Mouse (Mus musculus) gonadal fat pad, adult 2 months (tissue): ENCODE measurements around the gene Cntn1. TPM values are rescaled to one million over a fixed set of nuclear protein-coding genes. Genes with fewer than 3 reads are reported as not detected.

Source experiments
- DNase-seq: peaks from one replicate; pipeline ENCODE4 v3.0.0-alpha.2; 2012; ENCODE audit warnings: low read depth
- polyA plus RNA-seq: library from polyadenylated mRNA; depleted of rRNA; stranded (reverse); fragments of >200 nt; gene quantifications from 2 replicates; pipeline ENCODE4 v1.2.3, GENCODE M21; 2012

Gene Cntn1
- polyA plus RNA-seq, 1 experiment: 0.73 TPM

DNA sequence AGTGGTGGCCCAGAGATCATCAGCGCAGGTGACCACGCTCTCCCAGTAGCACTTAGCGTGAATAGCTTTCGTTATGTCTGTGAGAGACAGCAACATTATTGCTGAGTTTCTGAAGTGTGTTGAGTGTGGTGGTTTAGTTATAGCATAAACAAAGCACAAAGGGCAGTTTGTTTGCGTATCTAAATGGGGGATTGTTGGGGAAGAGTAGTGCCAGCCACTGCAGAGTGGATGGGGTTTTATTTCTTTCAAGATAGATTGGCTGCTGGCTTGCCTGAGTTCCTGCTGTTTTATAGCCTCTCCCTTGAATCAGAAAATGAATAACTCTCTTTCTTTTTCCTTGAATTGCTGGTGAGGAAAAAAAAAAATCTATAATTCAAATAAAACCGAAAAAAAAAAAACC, 86.1 kb downstream of the Cntn1 start:
- DNase-seq: no peak

DNA sequence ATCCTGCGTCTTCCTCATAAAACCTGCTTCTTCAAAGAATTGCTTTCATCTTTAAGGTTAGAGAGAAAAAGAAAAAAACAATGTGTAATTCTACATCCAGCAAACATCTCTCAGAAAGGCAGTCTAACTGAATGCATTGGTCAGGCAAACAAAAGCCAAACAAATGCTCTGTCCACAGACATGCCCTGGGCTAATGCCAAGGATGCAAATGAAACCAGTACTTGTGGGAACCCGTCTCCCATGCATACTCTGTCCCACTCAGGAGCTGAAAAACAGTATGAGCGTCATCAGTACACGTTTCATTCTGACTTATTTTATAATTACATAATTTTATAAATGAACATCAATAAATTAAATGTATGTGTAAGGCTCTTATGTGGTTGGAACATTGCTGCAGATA, 91.0 kb downstream of the Cntn1 start:
- no peak for DNase-seq

DNA sequence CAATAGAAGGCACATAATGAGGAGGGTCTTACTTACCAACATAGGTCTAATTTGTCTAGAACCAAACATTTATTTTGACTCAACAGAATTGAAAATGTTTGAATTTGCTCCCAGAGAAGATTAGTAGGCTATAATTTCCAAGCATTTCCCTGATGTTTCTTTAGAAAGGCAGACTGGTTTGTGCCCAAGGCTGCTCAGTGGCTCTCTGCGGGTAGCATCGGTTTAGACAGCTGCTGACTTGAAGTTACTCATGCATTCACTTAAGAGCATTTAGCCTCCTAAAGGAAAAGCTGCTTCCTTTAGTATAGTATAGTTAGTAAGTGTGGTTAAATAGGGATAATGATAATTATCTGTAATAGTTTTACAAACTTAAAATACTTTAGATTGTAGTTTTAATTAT, 104.0 kb downstream of the Cntn1 start:
- DNase-seq: no peak

DNA sequence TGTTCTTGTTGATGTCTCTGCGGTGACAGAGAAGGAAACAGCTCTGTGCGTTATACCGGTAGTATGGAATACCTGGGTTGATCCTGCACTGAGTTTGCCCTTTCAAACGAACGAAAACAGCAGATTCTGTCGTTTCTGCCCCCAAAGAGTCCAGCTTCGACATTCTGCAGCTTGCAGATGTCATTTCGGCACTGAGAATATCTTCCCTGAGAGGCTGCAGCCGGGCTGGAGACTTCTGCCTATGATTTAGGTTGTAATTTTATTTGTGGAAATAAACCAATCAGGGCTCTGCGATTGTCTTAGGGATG, 109.8 kb downstream of the Cntn1 start:
- DNase-seq: no peak

DNA sequence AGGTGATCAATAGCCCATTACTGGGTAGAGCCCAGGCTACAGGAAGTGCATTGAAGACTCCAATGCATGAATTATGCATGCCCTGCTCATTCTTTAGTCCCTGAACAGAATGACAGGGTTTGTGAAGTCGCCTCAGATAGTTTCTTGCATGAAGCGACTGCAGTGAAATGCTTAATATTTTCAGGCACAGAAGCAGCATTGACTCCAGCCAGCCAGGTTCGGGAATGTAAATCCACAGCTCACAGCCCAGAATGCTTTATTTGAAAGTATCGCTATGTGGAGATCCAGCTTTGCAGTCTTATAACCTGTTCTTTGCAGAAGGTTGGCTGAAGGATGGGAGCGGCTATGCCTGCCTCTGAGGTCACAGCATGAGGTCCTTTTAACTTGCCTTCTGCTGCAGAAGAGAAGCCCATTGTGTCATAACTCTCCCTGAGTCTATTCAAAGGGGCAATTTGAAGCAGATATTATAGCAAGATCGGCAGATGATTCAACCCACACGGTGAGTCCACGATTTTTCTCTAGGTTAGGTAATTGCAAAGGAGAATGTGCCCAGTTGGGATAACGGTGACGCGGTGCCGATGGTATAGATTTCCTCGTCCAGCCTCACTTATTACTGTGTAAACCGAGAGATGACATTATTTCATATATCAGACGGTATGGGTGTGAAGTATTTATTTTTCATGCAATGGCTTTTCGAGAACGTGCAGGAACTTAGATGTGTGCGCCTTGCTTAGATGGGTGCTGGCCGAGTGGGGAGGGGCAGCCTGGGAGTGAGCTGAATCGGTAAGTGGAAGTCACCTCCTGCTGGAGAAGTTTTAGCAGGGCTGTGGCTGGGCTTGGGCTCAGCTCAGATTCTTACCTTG, 110.4 kb downstream of the Cntn1 start:
- DNase-seq: no peak

DNA sequence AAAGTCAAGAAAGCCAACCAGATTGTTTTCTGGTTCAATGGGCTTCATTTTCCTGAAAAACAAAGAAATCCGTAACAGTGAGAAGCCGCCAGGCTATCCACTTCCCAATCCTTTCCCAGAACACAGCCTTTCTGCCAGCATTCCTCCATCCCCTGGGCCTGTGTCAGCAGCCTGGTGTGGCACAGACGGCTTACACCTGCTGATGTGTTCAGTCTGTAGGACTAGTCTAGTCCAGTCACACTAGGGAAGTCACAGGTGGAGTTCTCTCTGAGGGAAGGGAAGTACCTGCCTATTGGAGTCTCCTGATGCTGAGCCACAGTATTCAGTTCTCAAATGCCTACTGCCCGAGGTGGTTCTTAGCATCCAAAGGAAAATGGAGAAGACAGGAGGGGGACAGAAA, 111.9 kb downstream of the Cntn1 start:
- DNase-seq: no peak

DNA sequence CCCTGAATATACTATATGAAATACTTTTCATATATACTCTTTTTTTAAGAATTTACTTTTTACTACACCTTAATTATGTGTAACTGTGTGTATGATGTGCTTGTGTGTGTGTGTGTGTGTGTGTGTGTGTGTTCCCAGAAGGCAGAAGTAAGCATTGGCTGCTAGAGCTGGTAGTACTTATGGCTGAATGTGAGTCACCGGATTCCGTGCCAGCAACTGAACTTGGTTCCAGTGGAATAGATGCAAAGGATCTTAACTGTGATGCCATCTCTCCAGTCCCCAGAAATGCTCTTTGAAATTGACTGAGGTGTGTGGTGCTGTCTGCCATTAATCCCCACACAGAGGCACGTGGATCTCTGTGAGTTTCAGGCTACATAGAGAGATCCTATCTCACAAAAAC, 113.2 kb downstream of the Cntn1 start:
- no peak for DNase-seq

DNA sequence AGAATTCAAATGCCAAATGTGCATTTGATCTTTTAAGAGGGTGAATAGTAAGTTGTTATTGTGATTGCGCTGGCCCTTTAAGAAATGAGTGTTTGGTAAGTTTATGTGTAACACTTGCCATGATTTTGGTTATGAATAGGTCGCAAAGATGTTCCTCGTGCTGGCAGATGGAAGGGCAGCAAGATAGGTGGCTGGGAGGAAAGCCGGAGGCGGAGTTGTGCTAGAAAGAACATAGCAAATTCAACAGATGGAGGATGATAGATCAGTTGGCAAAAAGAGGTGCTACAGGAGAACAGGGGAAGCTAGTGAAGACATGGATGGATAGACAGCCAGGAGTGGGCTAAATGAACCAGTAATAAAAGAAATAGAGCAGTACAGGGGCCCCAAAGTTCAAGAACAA, 115.3 kb downstream of the Cntn1 start:
- no peak for DNase-seq

DNA sequence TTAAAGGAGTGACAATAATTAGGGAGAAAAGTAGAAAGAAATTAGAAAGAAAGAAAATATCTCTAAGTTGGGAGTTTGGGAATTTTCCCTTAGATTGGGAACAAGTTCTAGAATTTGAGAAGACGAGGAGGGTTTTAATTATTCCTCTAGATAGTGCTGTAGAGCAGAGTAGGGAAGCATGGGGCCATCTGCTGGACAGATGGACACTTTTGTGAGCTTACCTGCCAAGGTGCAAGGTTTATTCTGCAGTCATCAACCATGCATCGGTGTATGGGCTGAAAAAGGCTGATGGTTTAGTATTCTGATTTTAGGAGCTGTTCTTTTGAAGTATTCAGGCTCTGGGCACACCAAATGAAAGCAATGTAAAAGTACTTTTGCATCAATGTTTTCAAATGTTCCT, 124.8 kb downstream of the Cntn1 start:
- no peak for DNase-seq

DNA sequence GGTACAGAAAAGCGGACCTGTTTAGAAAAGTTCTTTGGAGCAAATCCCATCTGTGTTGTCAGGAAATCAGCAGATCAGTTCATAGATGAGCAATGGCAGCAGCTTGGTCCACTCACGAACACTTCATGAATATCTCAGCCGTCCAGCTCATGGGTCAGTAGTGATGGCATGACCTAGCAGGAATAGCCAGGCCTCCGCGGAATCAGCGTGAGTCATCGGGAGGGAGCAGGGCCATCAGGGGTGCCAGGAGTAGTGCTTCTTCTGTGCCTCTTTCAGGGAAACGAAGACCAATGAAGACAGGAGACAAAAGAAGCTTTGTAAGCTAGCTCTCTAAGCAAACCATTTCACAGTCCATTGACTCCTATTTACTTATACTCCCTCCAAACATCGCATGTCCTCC, 126.4 kb downstream of the Cntn1 start:
- DNase-seq: no peak

DNA sequence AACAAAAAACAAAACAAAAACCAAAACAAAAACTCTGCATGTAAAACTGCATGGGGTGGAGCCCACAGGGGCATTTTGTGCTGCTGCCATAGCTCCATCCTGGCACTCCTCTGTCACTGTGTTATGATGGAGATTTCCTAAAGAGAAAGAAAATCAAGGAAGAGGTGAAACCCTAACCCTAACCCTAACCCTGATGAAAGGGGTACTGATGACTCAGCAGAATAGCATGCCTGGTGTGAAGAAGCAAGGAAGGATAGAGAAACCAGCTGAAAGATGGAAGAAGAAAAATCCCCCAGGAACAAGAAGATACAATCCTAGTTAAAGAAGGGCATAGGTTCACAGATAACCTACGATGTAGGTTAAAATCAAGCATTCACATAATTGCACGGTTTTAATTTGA, 134.5 kb downstream of the Cntn1 start:
- no peak for DNase-seq

DNA sequence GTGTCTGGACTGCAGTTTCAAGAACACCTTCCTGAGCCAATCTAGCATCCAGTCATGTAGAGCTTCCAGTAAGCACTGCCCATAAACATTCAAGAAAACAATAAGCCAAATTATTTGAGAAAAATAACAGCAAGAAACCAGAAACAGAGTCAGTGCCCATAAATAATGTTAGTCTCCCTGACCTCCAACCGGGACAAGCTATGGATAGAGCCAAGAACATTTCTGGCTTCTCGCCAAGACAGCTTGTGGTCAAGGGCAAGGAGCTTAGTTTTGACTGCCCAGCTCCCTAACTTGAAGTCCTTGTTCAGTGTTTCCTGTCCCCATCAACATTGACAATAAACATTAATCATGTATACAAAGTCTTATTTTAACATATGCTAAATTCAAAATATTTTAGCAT, 139.0 kb downstream of the Cntn1 start:
- no peak for DNase-seq

DNA sequence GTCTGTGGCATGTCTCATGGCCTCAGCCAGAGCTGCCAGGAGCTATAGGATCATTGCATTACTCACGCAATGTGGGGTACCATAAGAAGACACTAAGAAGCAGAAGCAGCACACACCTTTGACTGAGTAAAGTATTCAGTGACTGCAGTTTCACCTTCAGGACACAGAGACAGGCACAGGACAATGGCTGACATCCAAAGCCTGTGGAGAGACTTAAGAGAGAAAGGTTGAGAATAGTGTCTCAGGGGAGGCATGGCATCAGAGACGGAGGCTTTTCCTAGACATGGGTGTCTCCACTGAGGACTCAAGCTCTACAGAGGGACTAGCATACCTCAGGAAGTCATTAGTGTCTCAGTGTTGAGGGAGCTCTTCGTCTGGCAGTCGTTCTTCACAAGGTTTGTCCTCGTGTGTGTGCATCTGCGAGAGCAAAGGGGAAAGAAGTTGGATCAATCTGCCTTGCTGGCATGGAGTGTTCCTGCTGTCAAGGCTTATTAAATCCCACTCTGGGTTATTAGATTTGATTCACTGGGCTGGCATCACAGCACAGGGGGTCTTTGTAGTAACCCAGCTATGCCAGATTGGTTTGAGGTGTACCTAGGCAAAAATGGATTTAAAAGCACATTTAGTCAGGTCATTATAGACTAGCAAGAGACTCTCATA, 149.5 kb downstream of the Cntn1 start:
- no peak for DNase-seq

DNA sequence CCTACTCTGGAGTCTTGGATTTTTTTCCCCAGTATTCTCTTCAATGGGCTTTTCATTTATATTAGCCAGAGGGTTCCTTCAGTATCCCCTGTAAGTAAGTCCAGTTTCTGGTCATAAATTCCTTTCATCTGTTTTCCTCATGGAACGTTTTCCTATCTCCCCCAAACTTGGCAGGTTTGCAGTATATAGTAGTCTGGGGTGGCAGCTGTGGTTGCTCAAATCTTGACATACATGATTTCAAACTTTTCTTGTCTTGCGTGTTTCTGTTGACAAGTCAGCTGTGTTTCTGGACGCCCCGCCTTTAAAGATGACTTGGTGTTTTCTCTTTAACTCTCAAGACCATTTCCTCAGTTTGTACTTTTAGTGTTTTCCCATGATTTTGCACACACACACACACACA, 155.7 kb downstream of the Cntn1 start:
- no peak for DNase-seq

DNA sequence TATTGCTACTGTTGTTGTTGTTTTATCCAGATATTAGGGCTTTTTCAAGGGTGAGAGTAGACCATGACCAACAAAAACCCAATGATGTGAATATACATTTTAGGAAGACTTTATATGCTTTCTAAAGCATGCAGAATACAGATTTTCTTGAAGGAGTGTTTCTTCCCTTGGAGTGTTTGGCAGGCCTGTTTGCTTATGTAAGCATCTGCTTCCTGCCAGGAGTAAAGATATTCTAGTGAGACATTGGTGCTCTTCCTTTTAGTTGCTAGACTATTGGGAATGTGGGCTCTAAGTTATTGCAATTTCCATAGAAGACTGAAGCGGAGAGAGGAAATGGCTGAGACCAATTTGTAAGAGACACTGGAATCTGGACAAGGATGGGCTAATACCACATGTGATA, 158.8 kb downstream of the Cntn1 start:
- no peak for DNase-seq

DNA sequence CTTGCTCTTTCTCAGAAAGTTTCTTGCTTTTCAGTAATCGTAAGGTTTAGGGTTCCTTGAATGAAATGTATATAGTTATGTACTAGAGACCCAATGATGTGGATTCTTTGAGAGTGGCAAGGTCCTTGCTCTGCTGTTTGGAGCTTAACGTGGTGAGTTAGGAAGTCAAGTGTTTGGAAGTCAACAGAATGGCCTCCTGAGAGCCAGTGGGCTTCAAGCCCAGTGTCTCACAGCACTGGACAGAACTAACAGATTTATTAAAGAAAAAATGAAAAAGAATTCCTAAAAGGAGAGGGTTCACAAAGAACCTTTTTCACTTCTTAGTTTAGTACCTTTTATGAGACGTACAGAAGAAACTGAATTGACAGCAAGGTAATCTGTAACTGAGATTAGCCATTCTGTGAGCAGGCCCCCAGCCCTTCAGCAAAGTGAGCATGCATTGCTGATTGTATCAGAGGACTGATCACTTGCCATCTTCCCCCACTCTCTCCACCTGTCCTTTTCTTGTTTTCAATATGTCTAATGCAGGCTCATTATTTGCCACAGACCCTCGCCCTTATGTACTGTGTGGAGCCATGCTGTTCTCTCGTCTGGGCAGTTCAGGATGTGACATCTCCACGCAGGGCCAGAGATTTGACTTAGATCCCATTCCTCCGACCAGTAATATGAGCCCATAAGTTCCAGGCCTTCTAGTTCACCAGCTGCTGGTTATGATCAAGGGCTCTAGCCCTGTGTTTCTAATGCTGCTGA, 159.7 kb downstream of the Cntn1 start:
- no peak for DNase-seq

DNA sequence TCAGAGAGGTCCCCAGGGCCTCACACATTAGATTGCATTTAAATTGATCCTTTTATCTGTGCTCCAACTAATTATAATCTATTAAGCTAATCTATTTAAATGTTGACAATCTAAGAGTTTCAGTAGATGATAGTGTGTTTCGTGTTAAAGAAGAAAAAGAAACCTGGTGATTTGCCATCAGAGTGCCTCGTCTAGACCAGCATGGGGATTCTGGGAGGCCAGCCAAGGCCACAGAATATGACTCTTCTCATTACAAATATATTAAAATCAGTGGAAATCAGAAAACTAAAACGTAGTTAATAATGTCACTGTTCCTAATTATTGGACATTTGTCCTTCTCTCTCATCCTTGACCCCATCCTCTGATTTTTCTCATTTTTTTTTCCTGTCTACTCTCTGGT, 164.9 kb downstream of the Cntn1 start:
- DNase-seq: no peak

DNA sequence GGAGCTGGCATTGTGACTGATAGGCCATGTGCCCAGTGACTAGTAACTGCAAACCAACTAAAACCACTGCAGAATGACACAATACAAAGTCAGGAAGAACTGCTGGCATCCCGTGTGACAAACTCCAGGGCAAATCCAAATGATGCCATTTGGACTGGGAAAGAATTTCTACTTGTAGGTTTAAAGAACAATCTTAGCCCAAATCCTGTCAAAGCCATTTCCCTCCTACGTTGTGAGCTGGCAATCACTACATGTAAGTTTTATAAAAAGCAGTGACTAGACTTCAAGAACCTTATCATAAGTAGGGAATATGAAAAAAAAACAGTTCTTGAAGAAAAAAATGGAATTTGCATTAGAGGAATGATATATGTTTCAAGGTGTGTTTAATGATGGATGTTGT, 170.5 kb downstream of the Cntn1 start:
- no peak for DNase-seq

DNA sequence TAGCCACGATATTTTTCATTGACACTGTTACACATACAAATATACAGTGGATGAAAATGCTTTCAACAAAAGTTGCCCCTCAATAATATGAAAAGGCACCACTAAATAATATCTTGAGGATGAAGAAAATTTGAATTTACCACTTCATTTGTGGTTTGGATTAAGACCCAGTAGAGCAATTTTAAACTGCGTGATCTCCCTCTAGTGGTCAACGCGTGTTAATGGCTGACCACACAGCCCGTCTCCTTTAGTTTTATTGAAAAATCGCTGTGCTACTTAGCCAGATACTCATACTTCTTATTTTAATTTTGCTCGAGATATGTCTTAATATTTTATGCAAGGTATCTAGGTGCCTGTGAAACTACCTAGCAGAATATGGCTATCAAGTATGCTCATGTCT, 180.4 kb downstream of the Cntn1 start:
- no peak for DNase-seq

DNA sequence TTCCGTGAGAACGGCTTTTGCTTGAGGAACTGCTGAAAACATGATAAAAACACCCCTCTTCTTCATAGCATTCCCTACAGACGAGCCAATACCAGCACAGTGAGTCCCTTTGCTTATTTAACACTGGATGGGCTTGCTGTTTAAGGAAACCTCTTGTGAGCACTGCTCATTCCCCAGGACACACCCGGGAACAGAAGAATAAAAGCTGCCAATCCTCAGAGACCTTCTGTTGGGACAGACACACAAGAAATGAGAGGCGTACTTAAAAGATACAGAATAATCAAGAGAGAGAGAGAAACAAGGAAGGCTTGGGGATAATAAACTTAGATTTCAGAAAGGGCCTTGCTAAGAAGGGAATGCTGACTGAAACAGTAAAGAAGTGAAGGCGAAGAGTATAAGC, 184.9 kb downstream of the Cntn1 start:
- DNase-seq: no peak

DNA sequence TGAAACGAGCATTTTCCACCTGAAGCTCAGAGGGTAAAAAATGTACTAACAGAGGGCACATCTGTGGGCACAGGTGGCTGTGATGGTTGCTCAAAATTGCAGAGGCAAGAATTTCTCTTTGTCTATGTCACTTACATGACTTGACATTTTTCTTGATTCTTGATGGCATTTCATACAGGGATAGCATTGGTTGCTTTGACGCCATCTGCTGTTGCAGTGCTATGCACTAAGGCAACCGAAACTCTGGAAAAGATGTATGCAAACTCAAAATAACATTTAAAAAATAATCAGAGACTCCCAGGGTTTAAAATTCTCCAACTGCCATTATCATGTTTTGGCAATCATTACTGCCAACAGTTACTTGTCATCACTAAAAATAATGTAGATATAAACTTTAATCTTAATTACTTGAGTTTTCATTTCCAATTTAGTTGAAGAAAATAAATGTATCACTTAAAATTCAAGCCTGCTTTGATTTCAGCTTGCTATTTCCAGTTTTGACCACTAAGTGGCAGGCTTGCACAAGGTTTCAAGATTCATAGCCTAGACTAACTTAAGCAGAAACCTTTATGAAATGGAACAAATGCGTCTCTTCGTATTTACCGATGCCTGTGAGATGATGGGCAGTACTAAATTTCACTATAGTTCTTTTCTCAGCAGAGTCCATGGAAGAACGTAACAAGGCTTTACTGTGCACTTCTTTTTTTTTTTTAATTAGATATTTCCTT, 214.2 kb downstream of the Cntn1 start:
- no peak for DNase-seq

DNA sequence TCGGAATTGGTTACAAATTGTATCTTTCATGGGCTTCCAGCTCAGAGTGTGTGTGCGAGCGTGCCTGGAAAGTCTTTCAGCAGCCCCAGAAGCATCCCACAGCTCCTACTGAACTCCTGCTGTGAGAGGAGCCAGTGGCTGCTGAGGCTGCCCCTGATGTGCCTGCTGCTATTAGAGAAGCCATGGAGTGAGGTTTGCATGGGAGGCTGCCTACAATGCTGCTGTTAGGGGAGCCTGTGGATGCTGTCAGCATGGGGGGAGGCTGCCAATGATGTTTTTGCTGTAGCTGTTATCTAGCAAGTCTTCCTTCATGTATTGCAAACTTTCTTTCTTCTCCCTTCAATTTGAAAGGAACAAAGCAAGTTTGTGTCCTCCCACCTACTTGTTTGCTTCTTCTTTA, 217.4 kb downstream of the Cntn1 start:
- no peak for DNase-seq
